25 mouse cellular contexts compared by ENCODE assay signal in genomic region chr5:34485731-34486130, GRCm38 (mm10).
"Had no signal": no experiment of that assay in that cellular context is flagged by ENCODE, and none has a peak within 500 bp of the region (broad histone marks: within the 10 kb centered on the region; RNA-seq: fewer than 3 reads in every experiment).

No protein-coding gene starts in this region.

- H3K27ac ChIP-seq: heart, embryonic 10.5 days; heart, embryonic 13.5 days; heart, embryonic 15.5 days; hindbrain, embryonic 12.5 days; hindbrain, embryonic 15.5 days; hindbrain, postnatal 0 days; kidney, embryonic 15.5 days; kidney, postnatal 0 days; limb, embryonic 13.5 days; limb, embryonic 15.5 days; liver, embryonic 12.5 days; liver, embryonic 14.5 days had no signal

- H3K27me3 ChIP-seq: heart, embryonic 13.5 days; heart, embryonic 15.5 days; hindbrain, embryonic 12.5 days; hindbrain, embryonic 15.5 days; kidney, embryonic 15.5 days; limb, embryonic 13.5 days; limb, embryonic 15.5 days; liver, embryonic 12.5 days had no signal

- DNase-seq: gastrocnemius, postnatal 14 days; heart, adult 18-20 months; heart, postnatal 14 days; heart, postnatal 36 days; kidney, adult 11 months; kidney, adult 2 months; kidney, adult 9 months; kidney, postnatal 14 days; kidney, postnatal 36 days; layer of hippocampus, adult 9-11 months; layer of hippocampus, postnatal 36 days; left cerebral cortex, postnatal 4 days had no signal

- H3K9ac ChIP-seq: heart, embryonic 13.5 days; heart, embryonic 15.5 days; hindbrain, embryonic 12.5 days; hindbrain, embryonic 15.5 days; kidney, embryonic 15.5 days; limb, embryonic 13.5 days; limb, embryonic 15.5 days; liver, embryonic 12.5 days; liver, embryonic 14.5 days had no signal

- H3K4me3 ChIP-seq: heart, embryonic 10.5 days; heart, embryonic 13.5 days; heart, embryonic 15.5 days; hindbrain, embryonic 12.5 days; hindbrain, embryonic 15.5 days; kidney, embryonic 15.5 days; limb, embryonic 13.5 days; limb, embryonic 15.5 days; liver, embryonic 12.5 days had no signal

- H3K4me1 ChIP-seq: heart, embryonic 10.5 days; heart, embryonic 15.5 days; hindbrain, embryonic 12.5 days; hindbrain, embryonic 15.5 days; limb, embryonic 13.5 days; liver, embryonic 12.5 days had no signal

- H3K9me3 ChIP-seq: heart, embryonic 10.5 days; heart, embryonic 15.5 days; hindbrain, embryonic 12.5 days; hindbrain, embryonic 15.5 days; kidney, embryonic 15.5 days; limb, embryonic 13.5 days; limb, embryonic 15.5 days; liver, embryonic 12.5 days had no signal

- H3K4me2 ChIP-seq: heart, embryonic 13.5 days; heart, embryonic 15.5 days; hindbrain, embryonic 12.5 days; hindbrain, embryonic 15.5 days; kidney, embryonic 15.5 days; limb, embryonic 13.5 days; limb, embryonic 15.5 days; liver, embryonic 12.5 days had no signal

- ATAC-seq: hindbrain, postnatal 0 days; intestine, embryonic 16.5 days; liver, embryonic 12.5 days had no signal
